Mouse (Mus musculus): ENCODE results near the gene Gpa33. TPM values are rescaled to one million over a fixed set of nuclear protein-coding genes. Genes with fewer than 3 reads are reported as not detected.

Gpa33 gene
- total and polyA plus RNA-seq, 2 experiments from 2014 or later: 0.17 TPM; not detected in 1

- 76% methylated on average over 9 of the region's 9 CpGs for WGBS
- no peak overlapping the region for H3K4me3 ChIP-seq (ENCODE audit: low read depth, low read length)
- H3K27ac ChIP-seq (ENCODE audit: low read depth, low read length): no peak overlapping the region
- ATAC-seq (ENCODE audit: low FRiP score): no peak
- no peak overlapping the region for H3K9ac ChIP-seq (replicated peaks; ENCODE audit: low read length, poor library complexity, severe bottlenecking)
- H3K36me3 ChIP-seq (ENCODE audit: insufficient read depth, low read length): no peaks in the 10 kb centered on the region
- no peak for DNase-seq (ENCODE audit: low spot score)
- no peaks in the 10 kb centered on the region for H3K9me3 ChIP-seq (ENCODE audit: low read length)
- TF ChIP-seq CTCF (IDR thresholded peaks at IDR 0.05): no peak
- no peaks in the 10 kb centered on the region for H3K27me3 ChIP-seq (ENCODE audit: insufficient read depth, low read length)
- H3K4me1 ChIP-seq (ENCODE audit: insufficient read depth, low read length): no peaks in the 10 kb centered on the region
- no peak overlapping the region for H3K4me2 ChIP-seq (ENCODE audit: low read depth, low read length, poor library complexity, severe bottlenecking)
These were observed 3.2 kb upstream of the Gpa33 start for GRCm38 (mm10) chr1:166126795-166127194.

- ATAC-seq (ENCODE audit: low FRiP score) (no peak), DNase-seq (ENCODE audit: low spot score) (no peak)
- H3K4me1 ChIP-seq (ENCODE audit: insufficient read depth, low read length): no peaks in the 10 kb centered on the region
- TF ChIP-seq CTCF (IDR thresholded peaks at IDR 0.05): no peak
- no peaks in the 10 kb centered on the region for H3K9me3 ChIP-seq (ENCODE audit: low read length)
- H3K4me3 ChIP-seq (ENCODE audit: low read depth, low read length): no peak within 1 kb of the TSS
- H3K27ac ChIP-seq (ENCODE audit: low read depth, low read length): no peak within 1 kb of the TSS
- no peaks in the 10 kb centered on the region for H3K36me3 ChIP-seq (ENCODE audit: insufficient read depth, low read length)
- H3K9ac ChIP-seq (replicated peaks; ENCODE audit: low read length, poor library complexity, severe bottlenecking): no peak within 1 kb of the TSS
- no peak within 1 kb of the TSS for H3K4me2 ChIP-seq (ENCODE audit: low read depth, low read length, poor library complexity, severe bottlenecking)
- H3K27me3 ChIP-seq (ENCODE audit: insufficient read depth, low read length): no peaks in the 10 kb centered on the region
- 60% methylated on average over 4 of the region's 4 CpGs for WGBS
These were observed 2.3 kb upstream of the Gpa33 start, which contains the start of gene Dusp27 for GRCm38 (mm10) chr1:166127719-166128118. Gene Dusp27 (minus strand): TSS chr1:166127922.

GRCm38 (mm10) chr1:166128551-166128950, 1.5 kb upstream of the Gpa33 start:
- ATAC-seq (ENCODE audit: low FRiP score) (no peak), DNase-seq (ENCODE audit: low spot score) (no peak)
- Histone ChIP-seq H3K27me3 (ENCODE audit: insufficient read depth, low read length) (no peaks in the 10 kb centered on the region), H3K9me3 (ENCODE audit: low read length) (no peaks in the 10 kb centered on the region), H3K36me3 (ENCODE audit: insufficient read depth, low read length) (no peaks in the 10 kb centered on the region), H3K4me3 (ENCODE audit: low read depth, low read length) (no peak overlapping the region), H3K4me2 (ENCODE audit: low read depth, low read length, poor library complexity, severe bottlenecking) (no peak overlapping the region), H3K27ac (ENCODE audit: low read depth, low read length) (no peak overlapping the region), H3K4me1 (ENCODE audit: insufficient read depth, low read length) (no peaks in the 10 kb centered on the region), H3K9ac (replicated peaks; ENCODE audit: low read length, poor library complexity, severe bottlenecking) (no peak overlapping the region)
- no peak for TF ChIP-seq CTCF (IDR thresholded peaks at IDR 0.05)
- 93% methylated on average over 5 of the region's 5 CpGs for WGBS

GRCm38 (mm10) chr1:166132367-166132766, 2.3 kb downstream of the Gpa33 start:
- Histone ChIP-seq H3K9me3 (ENCODE audit: low read length) (no peaks in the 10 kb centered on the region), H3K9ac (replicated peaks; ENCODE audit: low read length, poor library complexity, severe bottlenecking) (no peak overlapping the region), H3K4me2 (ENCODE audit: low read depth, low read length, poor library complexity, severe bottlenecking) (no peak overlapping the region), H3K4me1 (ENCODE audit: insufficient read depth, low read length) (no peaks in the 10 kb centered on the region), H3K27ac (ENCODE audit: low read depth, low read length) (no peak overlapping the region), H3K4me3 (ENCODE audit: low read depth, low read length) (no peak overlapping the region), H3K27me3 (ENCODE audit: insufficient read depth, low read length) (no peaks in the 10 kb centered on the region), H3K36me3 (ENCODE audit: insufficient read depth, low read length) (no peaks in the 10 kb centered on the region)
- TF ChIP-seq CTCF (IDR thresholded peaks at IDR 0.05): no peak
- WGBS: 55% methylated on average over 4 of the region's 4 CpGs
- ATAC-seq (ENCODE audit: low FRiP score): no peak
- DNase-seq (ENCODE audit: low spot score): no peak

- Histone ChIP-seq H3K4me2 (ENCODE audit: low read depth, low read length, poor library complexity, severe bottlenecking) (no peak overlapping the region), H3K9me3 (ENCODE audit: low read length) (no peaks in the 10 kb centered on the region), H3K9ac (replicated peaks; ENCODE audit: low read length, poor library complexity, severe bottlenecking) (no peak overlapping the region), H3K27ac (ENCODE audit: low read depth, low read length) (no peak overlapping the region), H3K4me3 (ENCODE audit: low read depth, low read length) (no peak overlapping the region), H3K4me1 (ENCODE audit: insufficient read depth, low read length) (no peaks in the 10 kb centered on the region), H3K36me3 (ENCODE audit: insufficient read depth, low read length) (no peaks in the 10 kb centered on the region), H3K27me3 (ENCODE audit: insufficient read depth, low read length) (no peaks in the 10 kb centered on the region)
- whole genome bisulfite sequencing: 37% methylated on average over 5 of the region's 5 CpGs
- no peak for ATAC-seq (ENCODE audit: low FRiP score)
- no peak for TF ChIP-seq CTCF (IDR thresholded peaks at IDR 0.05)
- no peak for DNase-seq (ENCODE audit: low spot score)
These were observed 5.2 kb downstream of the Gpa33 start for GRCm38 (mm10) chr1:166135091-166135740.

- WGBS: 76% methylated on average over 7 of the region's 7 CpGs
- no peaks in the 10 kb centered on the region for H3K27me3 ChIP-seq (ENCODE audit: insufficient read depth, low read length)
- ATAC-seq (ENCODE audit: low FRiP score): no peak
- no peak for DNase-seq (ENCODE audit: low spot score)
- no peak overlapping the region for H3K9ac ChIP-seq (replicated peaks; ENCODE audit: low read length, poor library complexity, severe bottlenecking)
- no peak overlapping the region for H3K4me2 ChIP-seq (ENCODE audit: low read depth, low read length, poor library complexity, severe bottlenecking)
- no peaks in the 10 kb centered on the region for H3K36me3 ChIP-seq (ENCODE audit: insufficient read depth, low read length)
- no peaks in the 10 kb centered on the region for H3K9me3 ChIP-seq (ENCODE audit: low read length)
- H3K4me3 ChIP-seq (ENCODE audit: low read depth, low read length): no peak overlapping the region
- H3K4me1 ChIP-seq (ENCODE audit: insufficient read depth, low read length): no peaks in the 10 kb centered on the region
- no peak for TF ChIP-seq CTCF (IDR thresholded peaks at IDR 0.05)
- no peak overlapping the region for H3K27ac ChIP-seq (ENCODE audit: low read depth, low read length)
These were observed 7.4 kb downstream of the Gpa33 start for GRCm38 (mm10) chr1:166137244-166137938.
